Mouse (Mus musculus): ENCODE results near the gene Tff3.

The Tff3 gene

DNA sequence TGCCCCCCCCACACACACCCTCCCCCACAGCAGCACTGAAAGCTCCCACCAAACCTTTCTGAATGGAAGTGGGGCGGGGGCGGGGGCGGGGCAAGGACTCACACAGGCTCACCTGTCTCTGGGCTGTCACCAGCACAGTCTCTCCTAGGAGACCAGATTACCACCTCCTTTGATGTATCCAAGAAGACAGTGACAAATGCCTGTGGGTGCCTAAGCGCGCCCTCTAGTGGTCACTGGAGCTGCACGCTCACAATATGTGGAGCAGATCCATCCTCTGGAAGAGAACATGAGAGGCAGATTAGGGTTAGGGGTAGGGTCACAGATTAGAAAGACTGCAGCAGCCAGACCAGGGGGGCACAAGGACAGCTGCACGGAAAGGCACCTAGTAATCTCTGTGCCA, 10.0 kb downstream of the Tff3 start:
- DNase-seq, result peak; percentile 87

DNA sequence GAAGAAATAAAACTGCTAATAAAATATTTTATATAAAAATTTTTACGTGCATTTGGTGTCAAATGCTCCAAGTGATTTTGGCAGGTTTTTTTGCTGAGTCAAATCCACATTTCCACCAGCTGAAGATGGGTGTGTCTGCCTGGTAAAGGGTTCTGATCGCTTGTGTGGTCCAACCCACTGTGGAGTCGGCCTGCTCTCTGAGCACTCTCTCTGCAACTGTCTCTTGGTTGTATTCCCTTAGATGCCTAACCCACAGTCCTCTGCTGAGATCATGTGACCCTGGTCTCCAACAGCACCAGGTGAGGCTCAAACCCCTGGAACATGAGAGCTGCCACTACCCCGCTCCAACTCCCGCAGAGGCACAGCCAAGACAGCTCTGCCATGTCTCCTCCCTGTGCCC, 11.5 kb downstream of the Tff3 start:
- DNase-seq, result no peak

DNA sequence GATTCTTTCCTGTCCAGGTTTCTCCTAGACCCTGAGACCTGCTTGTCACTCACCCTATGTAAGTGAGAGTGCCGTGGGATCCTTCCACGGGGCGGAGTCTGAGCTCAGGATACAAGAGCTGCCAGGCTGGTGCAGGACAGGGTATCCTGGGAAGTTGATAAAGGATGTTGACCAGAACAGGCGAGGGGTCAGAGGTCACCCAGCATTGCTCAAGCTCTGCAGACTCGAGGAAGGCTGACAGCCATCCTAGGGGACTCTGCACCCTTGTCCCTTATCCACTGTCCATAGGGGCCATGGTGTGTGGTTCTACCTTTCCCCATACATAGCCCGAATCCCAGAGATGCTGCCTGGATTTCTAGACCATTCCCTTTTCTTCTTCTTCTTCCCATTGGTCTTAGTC, 13.4 kb downstream of the Tff3 start:
- DNase-seq, result no peak

DNA sequence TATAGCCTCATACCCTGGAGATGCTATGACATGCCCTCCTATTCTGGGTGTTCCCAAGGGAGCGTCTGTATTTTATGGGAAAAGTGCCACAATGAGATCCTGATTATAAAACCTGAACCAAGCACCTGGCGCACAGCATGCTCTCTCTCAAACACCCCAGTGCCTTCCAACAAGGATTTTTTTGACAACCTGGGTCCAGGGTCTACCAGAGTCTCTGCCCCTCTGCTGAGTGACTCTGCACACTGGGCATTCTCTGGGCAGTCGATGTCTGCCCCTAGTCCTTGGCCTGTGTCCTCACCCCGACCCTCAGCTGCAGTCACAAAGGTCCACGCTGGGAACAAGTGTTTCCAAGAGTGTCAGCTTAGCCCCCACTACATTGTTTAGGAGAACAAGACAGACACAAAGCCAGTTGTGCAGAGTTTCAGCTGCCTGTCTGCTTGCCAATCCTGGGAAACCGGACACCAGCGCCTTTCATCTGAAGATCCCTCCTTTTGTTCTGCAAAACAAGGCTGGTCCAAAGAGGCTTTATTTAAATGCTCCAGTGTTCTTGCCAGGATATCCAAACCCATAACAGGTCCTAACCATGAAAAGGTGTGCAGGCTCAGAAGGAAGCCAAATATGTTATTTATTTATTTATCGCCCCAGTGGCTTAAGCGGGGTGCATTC, 16.1 kb downstream of the Tff3 start:
- no peak for DNase-seq

DNA sequence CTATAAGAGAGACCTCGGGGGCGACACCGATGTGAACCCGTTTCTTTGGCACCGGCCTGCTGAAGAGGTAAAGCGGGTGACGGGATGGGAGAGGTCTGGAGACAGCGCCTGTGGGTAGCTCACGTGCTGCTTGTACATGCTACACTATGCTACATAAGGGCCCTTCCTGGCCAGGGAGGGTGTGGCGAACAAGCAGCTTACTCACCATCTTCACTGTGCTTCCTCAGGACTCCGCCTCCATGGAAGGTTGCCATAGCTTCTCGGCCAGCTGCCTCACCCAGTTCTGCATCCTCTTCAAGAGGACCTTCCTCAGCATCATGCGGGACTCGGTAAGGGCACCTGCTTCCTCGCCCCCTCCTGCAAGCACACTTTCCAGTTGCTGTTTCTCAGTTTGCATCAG, 21.1 kb downstream of the Tff3 start:
- DNase-seq, result no peak

DNA sequence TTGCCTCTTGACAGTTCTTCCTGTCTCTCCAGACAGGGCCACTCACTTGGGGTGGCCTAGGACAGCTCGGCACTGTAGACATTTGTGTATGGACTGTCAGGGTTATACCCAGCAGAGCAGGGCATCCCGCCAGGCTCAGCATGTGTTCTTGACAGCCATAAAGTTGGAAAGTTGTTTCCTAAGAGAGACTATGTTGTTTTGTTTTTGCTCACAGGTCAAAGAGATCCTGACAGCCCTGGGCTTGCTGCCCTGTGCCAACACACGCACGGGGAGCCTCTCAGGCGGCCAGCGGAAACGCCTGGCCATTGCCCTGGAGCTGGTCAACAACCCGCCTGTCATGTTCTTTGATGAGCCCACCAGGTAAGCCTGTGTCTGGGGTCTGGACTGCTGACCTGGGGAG, 25.6 kb downstream of the Tff3 start:
- no peak for DNase-seq

DNA sequence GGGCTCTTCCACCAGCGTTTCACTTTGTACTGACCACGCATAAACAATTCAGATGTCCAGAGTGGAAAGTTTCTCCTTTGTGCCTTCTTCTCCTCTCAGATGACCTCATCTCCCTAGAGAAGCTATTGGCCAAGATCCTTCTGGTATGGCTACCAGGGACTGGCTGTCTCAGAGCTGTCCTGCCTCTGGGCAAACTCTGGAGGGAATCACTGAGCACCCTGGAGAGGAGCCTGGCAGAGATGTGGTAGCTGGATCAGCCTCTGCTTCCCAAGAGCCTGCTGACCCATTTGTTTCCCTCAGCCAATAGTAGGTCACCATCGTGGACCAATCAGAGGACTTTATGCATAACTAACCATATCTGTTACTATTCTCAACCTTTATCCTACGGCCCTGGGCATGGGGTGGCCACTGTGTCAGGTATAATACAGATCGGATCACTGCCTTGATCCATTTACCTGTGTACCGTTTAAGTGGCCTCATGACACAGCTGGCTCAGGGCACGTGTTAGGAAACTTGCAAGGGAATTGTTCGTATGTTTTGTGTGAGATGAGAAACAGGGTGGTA, 26.4 kb downstream of the Tff3 start:
- no peak for DNase-seq

DNA sequence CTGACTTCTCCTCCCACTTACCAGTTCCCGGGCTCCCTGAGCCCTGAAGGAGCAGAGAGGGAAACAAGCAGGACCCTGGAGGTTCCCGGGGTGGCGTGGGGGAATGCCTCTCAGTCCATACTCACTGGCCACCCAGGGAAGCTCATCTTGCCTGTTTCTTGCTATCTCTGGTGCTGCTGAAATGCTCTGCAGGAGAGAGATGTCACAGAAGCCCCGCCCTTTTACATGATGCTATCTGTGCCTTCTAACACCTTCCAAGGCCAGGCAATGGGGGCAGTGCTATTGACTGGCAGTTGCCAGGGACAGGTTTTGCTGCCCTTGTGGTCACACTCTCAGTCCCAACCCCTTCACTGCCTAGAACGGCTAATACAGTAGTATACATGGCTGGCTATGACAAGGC, 30.7 kb downstream of the Tff3 start:
- no peak for DNase-seq

DNA sequence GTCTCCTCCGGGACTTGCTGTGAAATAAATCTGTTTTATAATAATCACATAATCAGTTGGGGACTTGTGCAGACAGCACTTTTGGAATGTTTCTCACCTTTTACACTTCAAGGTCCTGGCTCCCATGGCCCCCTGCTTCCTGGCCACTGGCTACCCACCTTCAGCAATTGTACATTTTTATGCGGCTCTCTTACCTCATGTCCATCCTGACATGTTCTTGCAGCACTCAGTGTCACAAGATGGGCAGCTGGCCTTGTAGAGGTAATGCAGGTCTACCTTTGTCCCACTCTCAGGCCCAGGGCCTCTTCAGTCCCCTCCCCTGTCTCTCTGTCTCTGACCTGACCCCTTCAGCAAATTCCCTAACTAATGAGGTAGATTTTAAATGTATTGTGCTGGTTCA, 32.6 kb downstream of the Tff3 start:
- no peak for DNase-seq

DNA sequence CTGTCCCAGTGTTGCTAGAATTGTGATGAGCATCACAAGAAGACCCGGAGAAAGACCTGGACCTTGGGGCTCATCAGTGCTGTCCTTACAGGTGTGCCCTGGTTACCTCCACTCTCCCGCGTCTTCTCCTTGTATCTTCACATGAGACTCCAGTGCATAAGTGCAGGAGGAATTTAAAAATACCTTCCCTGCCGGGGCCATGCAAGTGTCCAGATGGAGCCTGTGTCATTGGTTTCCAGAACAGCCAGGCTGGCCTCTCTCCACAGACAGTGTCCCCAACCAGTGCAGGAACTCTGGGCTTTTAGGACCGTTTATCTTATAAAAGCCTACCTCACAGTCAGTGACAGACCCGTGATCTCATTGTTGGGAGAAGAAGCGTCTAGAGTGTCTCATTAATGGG, 33.9 kb downstream of the Tff3 start:
- DNase-seq, result peak; percentile 67

DNA sequence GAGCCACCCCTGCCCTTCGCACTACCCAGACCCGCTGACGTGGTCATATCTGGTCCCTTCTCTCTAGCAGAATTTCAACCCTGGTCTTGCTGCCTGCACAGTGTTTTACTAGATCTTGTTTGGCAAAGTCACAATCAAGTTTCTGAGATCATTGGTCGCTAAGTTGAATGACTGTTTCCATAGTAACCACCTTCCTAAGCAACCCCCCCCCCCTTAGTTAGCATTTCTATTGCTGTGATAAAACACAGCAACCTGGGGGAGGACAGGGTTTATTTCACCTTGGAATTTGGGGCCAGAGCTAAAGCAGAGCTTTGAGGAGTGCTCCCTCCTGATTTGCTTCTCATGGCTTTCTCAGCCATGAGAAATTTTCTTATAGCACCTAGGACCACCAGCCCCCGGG, 34.7 kb downstream of the Tff3 start:
- no peak for DNase-seq

DNA sequence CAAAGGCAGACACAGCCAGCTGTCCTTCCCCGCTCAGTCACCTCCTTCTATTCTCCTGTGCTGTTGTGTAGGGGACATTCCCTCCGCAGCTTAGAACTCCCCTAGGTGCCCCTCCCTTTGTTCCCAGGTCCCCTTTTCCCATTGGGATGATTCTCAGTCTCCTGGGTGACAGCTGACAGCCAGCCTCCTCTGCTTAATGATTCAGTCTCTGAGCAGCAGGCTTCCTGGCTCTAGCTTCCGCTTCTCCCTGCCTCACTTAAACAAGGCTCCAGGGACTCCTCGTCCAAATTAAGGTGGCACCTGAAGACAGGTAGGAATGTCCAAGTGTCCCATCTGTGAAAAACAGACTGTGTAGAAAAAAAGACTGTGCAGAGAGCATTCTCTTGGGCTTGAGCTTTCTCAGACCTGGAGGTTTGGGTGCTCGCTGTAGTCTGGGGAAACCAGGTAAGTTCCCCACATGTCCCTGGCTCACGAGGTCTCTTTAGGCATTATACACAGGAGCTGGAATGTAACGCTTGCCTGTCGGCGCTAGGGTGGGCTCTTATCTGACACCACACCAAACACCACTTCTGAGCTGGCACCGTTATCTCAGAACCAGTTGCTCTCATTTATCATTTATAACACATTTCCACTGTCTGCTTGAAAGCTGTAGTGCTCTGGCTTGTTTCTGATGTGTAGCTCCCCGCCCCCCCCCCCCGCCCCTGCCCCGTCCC, 38.3 kb downstream of the Tff3 start:
- no peak for DNase-seq

DNA sequence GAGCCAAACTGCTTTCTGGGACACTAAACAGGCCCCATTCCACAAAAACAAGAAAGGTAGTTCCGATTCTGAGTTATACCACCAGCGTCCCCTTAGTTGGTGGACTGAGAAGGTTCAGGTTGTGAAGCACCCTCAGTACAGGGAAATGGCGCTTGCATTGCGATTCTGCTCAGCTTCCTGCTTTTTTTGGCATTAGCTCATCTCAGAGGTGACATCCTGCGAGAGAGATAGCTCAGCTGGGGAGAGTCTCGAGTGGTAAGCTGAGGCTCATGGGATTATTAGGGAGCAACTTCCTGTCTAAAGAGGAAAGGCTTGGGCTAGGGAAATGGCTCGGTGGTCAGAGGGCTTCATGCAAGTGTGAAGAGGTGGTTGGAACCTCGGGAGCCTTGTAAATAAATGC, 39.6 kb downstream of the Tff3 start:
- DNase-seq, result no peak

DNA sequence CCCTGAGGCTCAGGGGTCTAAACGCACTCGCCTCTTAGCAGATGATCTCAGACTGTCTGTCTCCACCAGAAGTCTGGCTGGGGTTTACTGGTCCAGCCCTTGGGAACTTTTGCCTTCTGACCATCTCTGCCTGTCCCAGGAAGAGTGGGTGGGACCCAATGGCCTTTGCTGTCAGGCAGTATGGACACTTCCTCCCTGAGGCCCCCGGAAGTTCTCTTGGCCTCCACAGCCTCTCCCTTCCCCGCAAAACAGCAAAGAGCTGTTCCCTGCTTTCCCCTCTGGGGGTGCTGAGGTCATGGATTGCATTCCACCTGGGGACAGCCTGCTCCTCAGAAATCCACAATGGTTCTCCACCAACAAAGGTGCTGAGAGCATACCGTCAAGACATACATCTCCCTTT, 40.7 kb downstream of the Tff3 start:
- no peak for DNase-seq

DNA sequence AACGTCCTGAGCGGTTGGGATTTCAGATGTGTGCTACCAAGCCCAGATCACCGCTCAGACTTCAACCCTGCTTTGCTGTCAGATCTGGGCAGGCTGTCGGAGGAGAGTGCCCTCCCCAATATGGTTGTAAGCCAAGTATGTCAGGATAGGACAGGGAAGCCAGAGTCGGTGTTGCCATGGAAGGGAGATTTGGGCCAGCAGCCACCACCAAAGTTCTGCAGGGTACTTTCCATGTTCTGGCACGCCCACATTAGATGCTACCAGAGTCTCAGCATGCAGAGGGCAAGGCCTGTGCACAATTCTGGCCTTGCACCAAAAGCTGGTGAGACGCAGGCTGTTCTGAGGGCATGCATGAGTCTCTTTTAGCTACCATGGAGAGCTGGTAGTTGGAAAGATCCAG, 43.2 kb downstream of the Tff3 start:
- peak; percentile 65 for DNase-seq

DNA sequence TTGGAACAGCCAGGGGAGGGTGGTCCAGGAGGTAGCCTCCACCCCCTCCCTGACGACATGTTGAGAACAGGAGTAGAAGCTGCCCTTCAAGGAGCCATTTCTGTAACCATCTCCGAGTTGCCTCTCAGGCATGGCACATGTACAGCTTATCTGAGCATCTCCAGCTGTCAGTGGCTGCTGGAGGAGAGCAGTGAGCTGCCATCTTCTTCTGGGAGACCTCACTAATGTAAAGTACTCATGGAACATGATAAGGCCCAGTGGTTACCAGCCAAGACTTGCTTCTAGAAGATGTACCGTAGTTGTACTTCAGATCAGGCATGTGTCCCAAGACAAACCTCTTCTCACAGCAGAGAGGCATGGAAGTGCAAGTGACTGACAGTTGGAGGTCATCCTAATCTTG, 43.9 kb downstream of the Tff3 start:
- no peak for DNase-seq

DNA sequence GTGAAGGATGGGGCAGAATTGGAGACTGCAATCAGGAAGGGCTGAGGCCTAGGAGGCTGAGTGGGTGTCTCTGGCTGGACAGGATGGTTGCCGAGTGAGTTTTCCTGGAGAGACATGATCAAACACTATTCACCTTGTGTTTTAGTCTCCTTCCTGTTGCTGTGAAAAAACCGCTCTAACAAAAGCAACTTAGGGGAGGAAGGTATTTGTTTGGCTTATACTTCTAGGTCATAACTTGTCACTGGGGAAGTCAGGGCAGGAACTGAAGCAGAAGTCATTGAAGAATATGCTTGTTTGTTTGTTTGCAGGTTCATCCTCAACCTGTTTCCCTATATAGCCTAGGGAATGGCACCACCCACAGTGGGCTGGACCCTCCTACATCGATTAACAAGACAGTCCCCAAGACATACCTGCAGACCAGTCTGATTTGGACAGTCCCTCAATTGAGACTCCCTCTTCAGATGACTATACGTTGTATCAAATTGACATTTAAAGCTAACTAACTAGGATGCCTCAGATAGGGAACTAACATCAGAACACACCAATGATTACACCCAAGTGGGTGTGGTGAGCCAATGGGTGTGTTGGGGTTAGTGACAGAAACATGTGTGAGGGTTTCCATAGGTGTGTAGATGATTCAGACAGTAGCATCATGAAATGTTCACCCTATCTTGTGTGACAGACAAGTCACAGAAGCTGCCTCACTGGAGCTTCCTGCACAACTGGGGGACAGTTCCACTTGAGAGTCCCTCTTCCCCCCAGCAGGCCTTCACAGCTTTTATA, 47.0 kb downstream of the Tff3 start:
- DNase-seq, result no peak

DNA sequence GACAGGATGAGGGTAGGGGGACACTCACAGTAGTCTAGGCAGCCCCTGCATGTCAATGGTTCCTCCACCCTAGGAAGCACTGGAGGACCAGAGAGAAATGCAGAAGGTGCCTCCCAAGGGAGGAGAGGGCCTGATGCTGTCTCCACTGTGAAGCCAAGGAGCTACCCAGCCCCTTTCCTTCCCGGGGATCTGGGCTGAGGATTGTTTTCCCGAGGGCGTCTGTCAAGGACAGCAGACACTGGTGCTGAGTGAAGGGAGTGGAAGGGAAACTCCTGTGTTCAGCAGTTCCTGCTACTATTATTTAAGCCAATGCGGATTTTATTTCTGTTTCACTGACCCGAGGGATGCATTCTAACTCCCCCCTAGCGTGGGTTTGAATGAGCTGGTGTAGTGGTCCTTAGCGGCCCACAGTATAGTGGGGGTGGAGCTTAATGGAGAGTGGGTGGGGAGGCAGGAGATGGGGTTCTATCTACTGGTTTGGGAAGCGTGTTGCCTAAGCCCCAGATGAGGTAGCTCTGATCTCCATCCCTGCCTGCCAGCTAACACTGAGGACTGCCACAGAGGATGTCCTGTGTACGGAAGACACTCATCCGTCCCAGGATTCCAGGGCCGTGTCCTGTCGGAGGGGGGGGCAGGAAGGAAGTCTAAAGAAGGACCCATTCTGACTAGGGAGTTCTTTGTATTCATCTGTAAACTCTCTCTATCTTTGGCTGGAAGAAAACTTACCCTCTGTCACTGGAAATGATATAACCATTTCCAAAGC, 50.2 kb downstream of the Tff3 start:
- DNase-seq, result no peak

DNA sequence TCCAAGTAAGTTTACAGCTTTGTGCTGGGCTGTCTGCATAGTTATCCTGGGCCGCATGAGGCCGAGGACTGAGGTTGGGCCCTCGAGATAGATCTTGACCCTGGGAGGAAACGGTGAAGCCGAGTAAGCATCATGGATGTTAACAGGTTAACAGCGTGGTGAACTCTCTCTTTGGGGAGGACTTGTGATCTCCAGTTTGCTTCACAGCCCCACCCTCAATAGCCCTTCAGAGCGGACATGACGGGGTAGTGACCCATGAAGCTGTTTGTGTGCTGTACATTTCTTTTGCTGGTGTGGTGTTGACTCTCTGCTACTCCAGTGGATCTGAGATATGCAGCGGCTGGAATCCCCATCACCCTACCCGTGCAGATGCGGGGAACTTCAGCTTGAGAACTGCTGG, 50.9 kb downstream of the Tff3 start:
- no peak for DNase-seq

DNA sequence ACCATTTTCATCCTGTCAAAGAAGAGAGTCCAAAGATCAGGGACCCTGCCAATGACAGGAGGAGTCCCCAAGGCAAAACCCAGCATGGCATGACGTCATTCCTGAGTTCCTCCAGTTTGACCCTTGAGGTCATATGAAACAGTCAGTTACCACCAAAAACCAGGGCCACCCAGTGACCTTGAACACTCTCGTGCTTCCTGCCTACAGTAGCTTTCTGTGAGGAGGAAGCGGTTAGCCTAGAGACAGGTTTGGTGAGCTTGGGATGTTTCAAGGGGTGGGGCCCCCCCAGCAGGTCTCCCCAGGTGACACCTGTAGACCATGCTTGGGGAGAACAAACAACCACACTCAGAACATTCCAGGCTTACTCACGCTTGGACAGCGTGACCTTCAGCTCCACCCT, 51.9 kb downstream of the Tff3 start:
- DNase-seq, result no peak

DNA sequence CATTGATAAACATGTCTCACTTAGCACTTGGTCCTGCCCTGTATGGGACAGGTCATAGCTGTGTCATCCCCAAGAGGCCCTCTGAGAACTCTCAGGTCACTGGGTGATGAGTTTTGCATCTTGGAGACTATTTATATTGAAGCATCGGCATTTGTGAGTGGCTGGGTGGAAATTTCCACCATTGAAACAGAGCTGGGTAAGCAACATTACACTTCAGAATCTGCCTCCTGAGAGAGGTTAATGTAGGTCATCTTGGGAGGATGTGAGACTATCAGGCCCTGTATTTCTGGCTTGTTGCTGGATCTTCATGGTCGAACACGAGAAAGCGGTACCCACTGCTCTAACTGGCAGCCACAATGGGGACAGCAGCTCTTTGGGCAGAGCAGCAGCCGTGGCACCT, 54.0 kb downstream of the Tff3 start:
- no peak for DNase-seq
